Mouse (Mus musculus) brain, embryonic 14.5 days (tissue): ENCODE measurements around the gene Loxl1. TPM values are rescaled to one million over a fixed set of nuclear protein-coding genes. Genes with fewer than 3 reads are reported as not detected.
A peak's percentile ranks its signal among the peaks of the same experiment; 100 is the strongest.
"Not testable (repeated sequence)": the region's sequence is repeated elsewhere in the genome, so short reads cannot be mapped to it uniquely, and the experiment has no call there.

ENCODE experiments used
- DNase-seq: peaks from one replicate; pipeline ENCODE4 v3.0.0-alpha.2; 2011; ENCODE audit warnings: low read depth
- CTCF ChIP-seq: fragments of 200-500 bp; IDR thresholded peaks from 2 replicates; pipeline ENCODE4 v1.5.1; 2012; ENCODE audit warnings: inconsistent platforms, mild to moderate bottlenecking, moderate library complexity, borderline replicate concordance; ENCODE audit not compliant: insufficient read depth, insufficient read length; ENCODE audit errors: extremely low read depth
- POLR2A ChIP-seq: fragments of 200-500 bp; IDR thresholded peaks from 2 replicates; pipeline ENCODE4 v1.6.1; 2012; ENCODE audit warnings: mild to moderate bottlenecking, inconsistent platforms, borderline replicate concordance; ENCODE audit not compliant: poor library complexity, insufficient read depth, insufficient read length, severe bottlenecking; ENCODE audit errors: extremely low read depth
- polyA plus RNA-seq: library from polyadenylated mRNA; depleted of rRNA; stranded (reverse); fragments of >200 nt; gene quantifications from 2 replicates; pipeline ENCODE4 v1.2.3, GENCODE M21; 2012

Loxl1 gene
- polyA plus RNA-seq, 1 experiment: 14.4 TPM

GRCm38 (mm10) chr9:58255704-58256685 is 57.0 kb downstream of the Loxl1 start:
- TF ChIP-seq POLR2A: no peak
- TF ChIP-seq CTCF: no peak
- DNase-seq: no peak

DNA sequence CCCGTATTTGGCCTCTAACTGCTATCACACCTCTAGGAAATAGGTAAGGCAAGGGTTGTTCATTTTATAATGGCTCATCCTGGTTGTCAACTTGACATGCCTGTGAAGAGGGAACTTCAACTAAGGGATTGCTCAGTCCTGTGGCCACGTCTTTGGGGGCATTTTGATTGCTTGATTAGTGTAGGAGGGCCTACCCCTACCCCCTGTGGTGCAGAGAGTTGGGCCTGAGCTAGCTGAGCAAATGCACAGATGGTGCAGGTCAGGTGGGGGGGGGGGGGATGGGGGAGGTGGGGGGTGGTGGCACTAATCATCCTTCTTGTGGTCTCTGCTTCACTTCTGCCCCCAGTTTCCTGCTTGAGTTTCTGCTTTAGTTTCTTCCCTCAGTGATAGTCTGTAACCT is 57.9 kb downstream of the Loxl1 start:
- TF ChIP-seq POLR2A (no peak), CTCF (no peak)

DNA sequence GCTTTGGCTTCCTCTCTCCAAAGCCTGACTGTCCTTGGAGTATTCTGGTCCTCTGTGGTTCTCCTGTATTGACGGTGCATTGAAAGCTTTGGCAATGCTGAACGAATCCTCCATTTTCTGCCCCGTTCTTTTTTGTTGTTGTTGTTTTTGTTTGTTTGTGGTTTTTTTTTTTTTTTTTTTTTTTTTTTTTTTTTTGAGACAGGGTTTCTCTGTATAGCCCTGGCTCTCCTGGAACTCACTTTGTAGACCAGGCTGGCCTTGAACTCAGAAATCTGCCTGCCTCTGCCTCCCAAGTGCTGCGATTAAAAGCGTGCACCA is 59.2 kb downstream of the Loxl1 start:
- not testable (repeated sequence) for DNase-seq

More for the DNA sequence above, 57.9 kb downstream of the Loxl1 start:
- DNase-seq: no peak

- TF ChIP-seq POLR2A: peak; percentile 74; the same call in 1 of the 2 replicates
- TF ChIP-seq CTCF: peak; percentile 94
- peak; percentile 97 for DNase-seq
Observed at GRCm38 (mm10) chr9:58253033-58253804, 59.8 kb downstream of the Loxl1 start, which contains the start of gene Stoml1. Gene Stoml1 (plus strand): TSS chr9:58253164.

DNA sequence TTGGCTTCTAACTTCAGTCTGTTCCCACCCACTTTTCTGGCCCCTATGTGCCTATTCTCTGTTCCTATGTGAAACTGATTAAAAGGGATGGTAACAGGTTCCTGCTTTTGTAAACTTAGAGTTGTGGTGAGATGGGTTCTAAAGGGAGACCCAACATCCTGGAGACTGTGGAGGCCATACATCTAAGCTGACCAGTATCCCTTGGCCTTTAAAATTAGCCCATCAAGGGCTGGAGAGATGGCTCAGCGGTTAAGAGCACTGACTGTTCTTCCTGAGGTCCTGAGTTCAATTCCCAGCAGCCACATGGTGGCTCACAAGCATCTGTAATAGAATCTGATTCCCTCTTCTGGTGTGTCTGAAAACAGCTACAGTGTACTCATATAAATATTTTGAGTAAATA is 62.3 kb downstream of the Loxl1 start:
- not testable (repeated sequence) for DNase-seq

DNA sequence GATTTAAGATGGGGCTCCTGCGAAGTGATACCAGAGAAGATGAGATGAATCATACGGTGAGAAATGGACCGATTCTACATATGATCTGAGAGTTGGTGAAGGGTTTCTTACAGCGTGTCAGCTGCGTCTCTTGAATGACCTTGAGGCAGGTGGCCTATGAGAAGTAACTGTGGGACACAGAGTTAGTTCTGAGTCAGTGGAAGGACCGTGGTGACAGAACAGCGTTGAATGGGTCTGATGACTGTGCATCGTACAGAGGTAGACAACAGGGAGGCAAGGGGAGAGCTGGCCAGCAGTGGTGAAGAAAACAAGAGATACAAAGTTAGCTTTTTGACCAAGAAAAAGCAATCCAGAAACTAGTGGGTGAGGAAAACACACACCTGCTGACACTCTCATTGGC is 62.7 kb downstream of the Loxl1 start:
- TF ChIP-seq POLR2A (no peak), CTCF (no peak)
- no peak for DNase-seq

DNA sequence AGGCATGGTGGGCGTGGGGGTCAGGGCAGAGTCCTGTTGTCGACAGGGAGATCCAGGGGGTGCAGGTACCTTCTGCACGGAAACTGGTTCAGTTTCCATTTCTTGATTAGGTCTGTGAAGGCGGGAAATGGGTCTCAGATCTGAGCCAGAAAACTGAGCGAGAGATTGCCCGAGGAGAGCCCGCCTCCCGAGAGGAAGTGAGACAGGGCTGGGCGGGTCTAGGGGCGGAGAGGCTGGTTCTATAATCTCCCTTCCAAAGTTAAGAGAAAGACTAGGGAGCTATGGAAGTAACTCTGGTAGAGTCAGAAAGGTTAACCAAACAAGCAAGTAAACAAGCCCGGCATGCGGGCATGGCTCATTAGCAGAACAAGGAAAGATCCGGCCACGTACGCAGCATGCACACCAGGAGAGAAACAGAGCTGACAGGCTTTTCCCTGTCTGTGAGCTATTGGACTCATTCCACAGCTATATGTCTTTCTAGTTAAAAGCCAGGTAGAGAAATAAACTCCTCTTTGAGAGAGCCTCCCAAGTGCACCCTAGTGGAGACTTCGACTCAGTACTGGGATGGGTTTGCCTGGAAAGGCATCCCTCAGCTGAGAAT is 63.3 kb downstream of the Loxl1 start, which contains the start of gene Pml:
Gene Pml (minus strand): TSS at position 195 of the 601 bp plus-strand sequence.
- DNase-seq: peak; percentile 69
- TF ChIP-seq POLR2A (no peak), CTCF (peak; percentile 43; the same call in 1 of the 2 replicates)

DNA sequence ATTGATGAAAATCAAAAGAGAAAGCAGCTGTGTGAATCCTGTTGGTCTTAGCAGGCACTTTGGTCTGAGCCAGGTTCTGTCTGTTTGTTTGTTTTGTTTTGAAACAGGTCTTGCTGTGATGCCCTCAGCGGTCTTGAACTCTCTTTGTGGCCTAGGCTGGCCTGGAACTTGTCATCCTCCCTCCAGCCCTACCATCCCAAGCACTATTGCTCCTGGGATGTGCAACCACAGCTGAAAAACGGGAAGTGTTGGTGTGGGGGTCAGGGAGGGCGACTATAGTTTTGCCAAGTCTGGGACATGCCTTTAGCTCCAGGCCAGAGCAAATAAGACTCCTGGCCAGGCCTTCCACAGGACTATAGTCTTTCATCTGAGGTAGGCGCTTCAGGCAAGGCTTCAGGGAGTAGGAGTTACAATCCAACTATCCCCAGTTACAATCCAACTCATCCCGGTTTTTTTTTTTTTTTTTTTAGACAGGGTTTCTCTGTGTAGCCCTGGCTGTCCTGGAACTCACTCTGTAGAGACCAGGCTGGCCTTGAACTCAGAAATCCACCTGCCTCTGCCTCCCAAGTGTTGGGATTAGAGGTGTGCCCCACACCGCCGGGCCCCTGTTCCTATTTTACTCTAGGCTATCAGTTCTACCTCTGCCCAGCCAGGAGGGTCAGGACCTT is 64.1 kb downstream of the Loxl1 start:
- no peak for TF ChIP-seq CTCF
- no peak for TF ChIP-seq POLR2A
- no peak for DNase-seq

GRCm38 (mm10) chr9:58247064-58247759 is 65.8 kb downstream of the Loxl1 start:
- TF ChIP-seq POLR2A (no peak), CTCF (peak; percentile 79)

DNA sequence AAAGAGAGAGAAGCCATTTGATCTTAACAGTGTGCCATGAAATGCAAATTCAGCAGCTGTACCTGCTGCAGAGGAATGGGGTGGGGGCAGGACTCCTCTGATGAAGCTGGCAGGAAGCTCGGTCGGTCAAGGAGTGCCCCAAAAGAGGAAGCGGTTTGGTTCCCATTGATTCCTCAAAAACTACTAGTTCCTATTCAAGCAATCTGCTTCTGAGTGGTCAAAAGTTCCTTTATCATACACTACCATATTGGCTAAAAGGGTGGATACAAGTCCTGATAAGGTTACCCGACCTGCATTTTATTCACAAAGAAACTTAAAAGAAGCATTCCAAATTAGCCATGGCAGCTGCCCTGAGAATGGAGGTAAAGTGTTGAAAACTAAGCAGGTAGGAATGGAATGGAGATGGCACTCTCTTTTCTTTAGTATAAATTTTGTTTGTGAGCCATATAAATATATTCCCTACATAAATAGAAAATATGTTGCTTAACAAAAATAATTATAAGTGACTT is 66.8 kb downstream of the Loxl1 start:
- no peak for DNase-seq
- no peak for TF ChIP-seq POLR2A
- no peak for TF ChIP-seq CTCF

More at GRCm38 (mm10) chr9:58247064-58247759, 65.8 kb downstream of the Loxl1 start:
- peak; percentile 93 for DNase-seq

GRCm38 (mm10) chr9:58243696-58244095 is 69.3 kb downstream of the Loxl1 start:
- TF ChIP-seq CTCF (no peak), POLR2A (no peak)
- no peak for DNase-seq

- DNase-seq: no peak
- TF ChIP-seq POLR2A (no peak), CTCF (no peak)
Observed at GRCm38 (mm10) chr9:58242696-58243095, 70.3 kb downstream of the Loxl1 start.
